Mouse (Mus musculus) skeletal muscle tissue, adult 2 months (tissue): ENCODE data around the gene Frmd4a.
"Not testable (repeated sequence)": the region's sequence is repeated elsewhere in the genome, so short reads cannot be mapped to it uniquely, and the experiment has no call there.

Source experiments
- DNase-seq: peaks from one replicate; pipeline ENCODE4 v3.0.0-alpha.2; 2012; ENCODE audit warnings: low read depth, low spot score

The Frmd4a gene

DNA sequence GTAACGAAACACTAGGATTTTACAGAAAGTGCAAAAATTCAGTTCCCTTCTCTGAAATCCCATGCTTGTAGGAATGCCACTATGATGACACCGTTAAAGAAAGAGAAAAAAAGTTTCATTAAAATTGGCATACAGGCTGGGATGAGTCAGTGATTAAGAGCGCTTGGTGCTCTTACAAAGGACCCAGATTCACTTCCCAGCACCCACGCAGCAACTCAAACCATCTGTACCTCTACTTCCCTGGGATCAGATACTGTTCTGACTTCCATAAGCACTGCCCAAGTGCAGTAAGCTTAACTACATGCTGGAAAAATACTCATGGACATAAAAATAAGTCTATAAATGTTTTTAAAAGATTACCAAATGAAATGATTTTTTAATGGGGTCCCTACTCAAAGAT is 599.5 kb downstream of the Frmd4a start:
- no peak for DNase-seq

DNA sequence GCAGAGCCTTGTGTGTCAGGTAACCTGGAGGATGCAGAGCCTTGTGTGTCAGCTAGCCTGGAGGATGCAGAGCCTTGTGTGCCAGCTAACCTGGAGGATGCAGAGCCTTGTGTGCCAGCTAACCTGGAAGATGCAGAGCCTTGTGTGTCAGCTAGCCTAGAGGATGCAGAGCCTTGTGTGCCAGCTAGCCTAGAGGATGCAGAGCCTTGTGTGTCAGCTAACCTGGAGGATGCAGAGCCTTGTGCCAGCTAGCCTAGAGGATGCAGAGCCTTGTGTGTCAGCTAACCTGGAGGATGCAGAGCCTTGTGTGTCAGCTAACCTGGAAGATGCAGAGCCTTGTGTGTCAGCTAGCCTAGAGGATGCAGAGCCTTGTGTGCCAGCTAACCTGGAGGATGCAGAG is 601.6 kb downstream of the Frmd4a start:
- DNase-seq = not testable (repeated sequence)

DNA sequence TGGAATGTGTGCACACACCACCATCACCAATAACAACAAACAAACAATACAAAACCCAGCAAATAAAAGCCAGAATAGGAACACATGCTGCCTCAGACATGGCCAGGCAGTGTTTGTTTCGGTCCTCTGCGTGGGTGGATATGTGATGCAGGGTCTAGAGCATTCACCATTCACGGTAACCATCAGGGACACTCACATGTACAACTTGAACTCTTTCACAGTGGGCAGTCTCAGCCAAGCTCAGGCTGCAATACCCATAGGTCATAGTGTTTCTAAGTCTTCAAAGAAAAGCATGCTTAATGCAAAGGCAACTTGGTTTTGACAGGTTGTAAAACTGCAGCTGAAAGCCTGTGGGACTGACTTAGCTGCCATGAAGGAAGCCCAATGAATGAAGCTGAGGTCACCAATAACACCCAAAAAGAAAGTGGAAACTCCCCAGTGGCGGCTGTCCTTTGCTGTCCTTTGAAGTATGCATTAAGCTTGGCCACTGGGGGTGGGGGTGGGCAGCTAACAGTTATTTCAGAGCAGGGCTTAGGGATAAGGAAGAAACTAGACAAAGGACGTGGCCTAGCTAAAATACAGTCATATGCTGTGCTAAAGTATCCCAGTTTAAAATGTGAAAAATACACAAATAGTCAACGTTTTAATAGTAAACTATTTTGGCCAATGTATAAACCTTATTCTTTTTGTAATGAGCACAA is 602.5 kb downstream of the Frmd4a start:
- no peak for DNase-seq

DNA sequence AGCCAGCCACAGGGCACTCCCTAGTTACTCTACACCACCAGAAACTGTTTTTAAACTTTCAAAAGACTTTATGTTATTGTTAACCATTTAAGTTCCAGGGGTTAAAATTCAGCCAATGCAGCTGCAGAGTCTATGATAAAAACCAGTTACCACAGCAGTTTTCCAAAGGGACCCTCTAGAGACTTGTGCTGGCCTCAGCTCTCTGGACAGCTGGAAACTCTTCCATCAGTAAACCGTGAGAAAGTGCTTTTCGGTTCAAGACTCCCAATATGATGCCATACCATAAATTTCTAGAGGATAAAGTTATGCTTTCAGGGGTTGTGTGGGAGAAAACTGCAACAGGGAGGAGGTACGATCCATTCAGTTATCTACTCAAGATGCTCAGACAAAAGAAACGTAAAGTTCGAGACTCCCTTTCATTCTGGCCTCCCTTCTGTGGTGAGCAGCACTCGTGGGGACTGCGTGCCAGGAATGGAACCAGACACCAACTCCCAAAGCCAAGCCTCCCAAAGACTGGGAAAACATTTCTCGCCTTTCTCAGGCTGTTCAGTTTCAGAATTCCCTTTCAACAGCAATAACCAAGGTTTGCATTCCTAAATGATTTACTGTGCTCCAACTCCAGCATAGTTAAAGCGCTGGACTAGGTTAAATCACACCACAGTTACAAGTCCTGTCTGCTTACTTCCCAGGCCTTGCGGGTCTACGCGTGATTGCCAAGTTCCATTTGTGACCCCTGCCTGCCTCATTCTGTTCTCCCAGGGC is 603.3 kb downstream of the Frmd4a start:
- DNase-seq = peak; percentile 58

DNA sequence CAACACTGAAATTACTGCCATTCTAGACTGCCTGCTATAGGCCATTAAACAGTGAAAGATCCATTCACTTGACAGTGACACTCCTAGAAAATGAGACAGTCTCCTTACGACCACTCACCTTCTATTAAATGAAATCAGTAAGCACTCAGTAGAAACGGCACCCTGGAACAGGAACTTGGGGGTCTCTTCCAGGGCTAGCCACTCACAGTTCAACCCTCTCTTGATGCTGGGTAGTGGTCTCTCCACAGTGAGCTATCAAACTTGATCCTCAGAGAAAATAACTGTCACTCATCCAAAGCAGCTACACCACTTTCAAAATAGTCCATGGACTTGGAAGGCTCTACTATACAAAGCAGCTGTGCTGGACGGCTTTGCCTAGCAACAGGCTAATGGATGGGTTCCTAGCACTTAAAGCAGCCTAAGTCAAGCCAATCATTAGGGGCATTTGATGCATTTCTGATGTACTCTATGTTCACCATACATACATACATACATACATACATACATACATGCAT is 604.0 kb downstream of the Frmd4a start:
- DNase-seq = peak; percentile 38

DNA sequence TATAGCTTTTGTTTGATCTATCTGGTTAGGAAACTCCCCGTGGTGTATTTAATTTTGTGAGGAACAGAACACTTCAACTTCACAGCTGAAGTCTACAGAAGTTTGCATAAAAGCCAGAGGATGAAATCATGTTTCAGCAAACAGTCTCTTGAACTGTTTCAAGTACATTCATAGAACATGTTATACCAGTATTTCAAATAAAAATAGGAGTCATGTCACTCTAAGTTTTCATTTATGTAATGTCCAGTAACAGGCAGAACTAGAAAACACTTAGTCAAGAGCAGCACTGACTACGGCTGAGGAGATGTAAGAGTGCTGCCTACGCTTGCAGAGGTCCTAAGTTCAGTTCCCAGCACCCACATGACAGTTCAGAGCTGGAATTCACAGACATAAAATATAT is 609.4 kb downstream of the Frmd4a start:
- DNase-seq = no peak

DNA sequence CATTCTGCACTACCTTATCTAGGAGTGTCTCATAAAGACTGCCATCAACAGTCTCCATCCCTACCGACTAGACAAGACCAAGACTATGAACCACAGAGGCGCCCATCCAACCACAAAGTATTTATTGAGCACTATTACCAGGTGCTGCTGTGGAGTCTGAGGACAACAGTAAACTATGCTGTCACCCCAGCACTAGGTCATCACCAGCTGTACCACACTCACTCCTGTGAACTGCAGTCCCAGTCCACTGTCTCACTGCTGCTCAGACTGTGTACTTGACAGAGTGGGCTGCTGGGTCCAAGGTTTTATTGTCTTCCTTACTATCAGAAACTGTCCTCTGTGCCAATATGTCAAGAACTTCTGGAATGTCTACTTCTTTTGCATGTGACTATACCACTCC is 611.4 kb downstream of the Frmd4a start:
- no peak for DNase-seq

DNA sequence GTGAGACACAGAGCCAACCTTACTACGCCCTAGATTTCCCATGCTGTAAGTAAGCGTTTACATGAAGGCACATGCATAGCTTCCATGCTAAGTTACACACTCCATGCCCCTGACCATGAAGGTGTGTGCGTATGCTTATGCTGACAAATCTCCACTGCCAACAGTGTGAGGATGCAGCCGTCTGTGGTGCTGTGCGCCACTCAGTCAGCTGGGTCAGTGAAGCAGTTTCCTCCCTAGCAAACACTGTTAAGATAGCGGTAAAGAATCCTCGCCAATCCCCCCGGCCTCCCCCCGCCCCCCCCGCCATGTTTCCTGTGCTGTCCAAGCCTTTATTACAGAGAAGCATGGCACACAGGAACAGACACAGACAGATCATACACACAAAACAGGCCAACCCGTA is 612.0 kb downstream of the Frmd4a start:
- DNase-seq = no peak

DNA sequence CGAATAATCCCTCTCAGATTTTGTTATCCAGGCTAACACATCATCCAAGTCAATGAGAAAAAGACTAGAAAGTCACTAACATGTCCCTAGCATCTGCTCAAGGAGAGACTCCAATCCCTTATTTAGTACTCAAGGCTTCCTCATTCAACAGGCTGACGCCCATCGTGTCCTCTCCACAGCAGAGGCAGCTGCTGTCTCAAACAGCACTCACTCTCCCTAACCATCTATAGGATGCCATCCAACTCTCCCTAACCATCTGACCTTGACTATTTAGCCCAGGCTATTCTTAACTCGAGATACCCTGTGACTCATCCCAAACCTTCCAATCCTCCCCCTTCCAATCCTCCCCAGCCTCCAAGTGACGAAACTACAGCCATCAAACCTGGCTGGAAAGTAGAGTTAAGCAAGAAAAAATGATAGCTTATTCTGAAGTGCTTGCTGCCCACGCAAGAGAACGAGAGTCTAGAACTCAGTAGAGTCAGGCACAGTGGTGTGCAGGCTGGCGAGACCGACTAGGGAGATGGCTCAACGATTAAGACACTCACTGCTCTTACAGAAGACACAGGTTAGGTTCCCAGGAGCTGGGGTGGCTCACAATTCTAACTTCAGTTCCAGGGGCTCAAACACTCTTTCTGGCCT is 612.8 kb downstream of the Frmd4a start:
- DNase-seq = no peak

DNA sequence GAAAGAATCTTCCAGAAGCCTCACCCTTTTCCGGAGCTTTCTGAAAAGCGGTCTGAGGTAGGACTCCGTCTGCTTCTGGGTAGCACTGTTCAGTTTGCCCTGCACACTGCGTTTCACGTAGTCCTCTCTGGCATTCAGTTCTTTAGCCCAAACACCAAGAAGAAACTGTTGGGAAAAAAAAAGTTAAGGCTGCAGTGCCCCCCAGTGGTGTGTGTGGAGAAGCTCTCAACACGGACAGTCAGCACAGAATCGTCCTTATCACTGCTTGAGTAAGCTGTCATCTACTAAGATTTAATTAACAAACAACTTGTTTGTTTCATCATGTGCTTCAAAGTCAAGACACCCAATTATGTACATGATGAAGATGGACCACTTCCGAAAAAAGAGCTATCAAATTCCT is 618.3 kb downstream of the Frmd4a start:
- no peak for DNase-seq

DNA sequence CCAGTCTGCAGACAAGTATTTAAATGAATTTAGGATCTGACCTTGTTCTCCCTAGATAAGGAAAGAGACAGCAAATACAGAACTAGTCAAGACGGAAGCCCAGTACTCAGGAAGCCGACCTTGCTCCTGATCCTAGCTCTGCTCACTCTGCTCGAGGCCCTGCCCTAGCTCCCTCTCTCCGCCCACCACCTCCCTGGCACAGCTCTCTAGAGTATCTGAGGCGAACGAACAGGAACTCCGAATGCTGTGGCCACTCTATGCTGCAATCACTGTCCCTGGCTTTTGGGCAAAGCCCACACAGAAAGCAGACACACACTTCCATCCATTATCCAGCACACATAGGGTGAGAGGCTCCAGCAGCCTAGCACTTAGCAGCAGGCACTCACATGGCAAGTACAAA is 619.1 kb downstream of the Frmd4a start:
- DNase-seq = no peak

DNA sequence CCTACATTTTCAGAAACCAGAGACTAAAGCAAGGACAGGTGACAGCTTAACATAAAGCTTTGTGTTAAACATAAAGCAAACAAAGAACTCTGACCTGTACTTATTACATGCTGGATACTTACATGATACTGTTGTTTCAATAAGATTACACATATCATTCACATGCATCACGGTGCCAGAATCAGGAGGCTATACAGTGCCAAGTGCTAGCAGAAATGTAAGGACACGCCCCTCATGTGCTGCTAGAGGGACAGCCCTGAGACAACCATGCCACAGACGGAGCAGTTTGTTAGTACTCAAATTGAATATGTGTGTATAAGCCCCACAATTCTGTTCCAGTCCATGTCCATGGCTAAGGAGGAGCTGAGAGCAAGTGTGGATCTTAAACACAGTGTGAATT is 620.7 kb downstream of the Frmd4a start:
- DNase-seq = no peak

DNA sequence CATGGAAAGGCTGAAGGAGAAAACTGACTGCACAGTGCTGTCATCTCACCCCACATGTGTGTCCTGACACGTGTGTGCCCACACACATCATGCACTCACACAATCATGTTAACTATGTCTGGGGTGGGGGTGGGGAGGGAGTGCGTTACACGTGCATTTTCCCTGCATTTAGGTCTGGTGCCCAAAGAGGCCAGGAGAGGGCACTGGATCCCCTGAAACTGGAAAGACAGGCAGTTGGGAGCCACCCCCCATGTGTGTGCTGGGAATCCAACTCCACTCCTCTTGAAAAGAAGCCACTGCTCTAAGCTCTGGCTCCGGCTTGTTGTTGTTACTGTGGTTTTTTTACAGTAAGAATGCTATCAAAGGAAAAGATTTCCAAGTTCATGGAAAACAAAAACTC is 627.5 kb downstream of the Frmd4a start:
- no peak for DNase-seq

DNA sequence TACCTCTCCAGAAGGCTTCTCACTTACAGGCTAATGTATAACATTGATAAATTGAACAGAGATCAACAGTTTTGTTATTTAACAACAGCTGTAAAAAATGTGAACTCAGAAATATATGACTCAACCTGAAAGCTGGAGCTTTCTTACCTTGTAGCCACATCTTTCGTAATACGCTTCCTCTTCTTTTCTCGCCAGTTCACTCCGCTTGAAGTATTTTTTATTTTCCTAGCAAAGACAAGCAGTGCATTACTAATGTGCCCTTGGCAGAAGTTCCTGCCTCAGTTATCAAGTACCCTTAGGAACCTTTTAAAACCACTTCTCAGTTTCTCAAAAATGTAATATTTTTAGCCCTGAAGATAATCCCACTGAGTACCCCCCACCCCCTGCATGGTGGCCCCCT is 630.6 kb downstream of the Frmd4a start:
- DNase-seq = no peak

DNA sequence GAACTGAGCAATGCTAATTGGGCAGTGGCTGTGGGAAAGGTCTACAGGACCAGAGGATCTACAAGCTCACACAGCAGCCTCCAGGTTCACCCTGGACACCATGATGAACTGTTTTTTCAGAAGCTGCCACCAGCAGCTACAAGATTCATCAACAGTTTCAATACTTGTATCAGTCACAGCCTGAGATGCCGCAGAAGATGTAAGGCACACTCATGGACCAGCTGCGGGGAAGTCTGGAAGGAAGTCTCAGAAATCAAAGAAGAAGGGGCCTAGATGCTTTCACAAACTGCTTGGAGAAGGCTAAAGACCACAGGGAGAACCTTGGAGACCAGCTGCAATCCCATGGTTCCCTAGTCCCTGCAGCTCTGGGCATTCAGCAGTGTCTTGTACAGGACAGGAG is 632.1 kb downstream of the Frmd4a start:
- DNase-seq = no peak

DNA sequence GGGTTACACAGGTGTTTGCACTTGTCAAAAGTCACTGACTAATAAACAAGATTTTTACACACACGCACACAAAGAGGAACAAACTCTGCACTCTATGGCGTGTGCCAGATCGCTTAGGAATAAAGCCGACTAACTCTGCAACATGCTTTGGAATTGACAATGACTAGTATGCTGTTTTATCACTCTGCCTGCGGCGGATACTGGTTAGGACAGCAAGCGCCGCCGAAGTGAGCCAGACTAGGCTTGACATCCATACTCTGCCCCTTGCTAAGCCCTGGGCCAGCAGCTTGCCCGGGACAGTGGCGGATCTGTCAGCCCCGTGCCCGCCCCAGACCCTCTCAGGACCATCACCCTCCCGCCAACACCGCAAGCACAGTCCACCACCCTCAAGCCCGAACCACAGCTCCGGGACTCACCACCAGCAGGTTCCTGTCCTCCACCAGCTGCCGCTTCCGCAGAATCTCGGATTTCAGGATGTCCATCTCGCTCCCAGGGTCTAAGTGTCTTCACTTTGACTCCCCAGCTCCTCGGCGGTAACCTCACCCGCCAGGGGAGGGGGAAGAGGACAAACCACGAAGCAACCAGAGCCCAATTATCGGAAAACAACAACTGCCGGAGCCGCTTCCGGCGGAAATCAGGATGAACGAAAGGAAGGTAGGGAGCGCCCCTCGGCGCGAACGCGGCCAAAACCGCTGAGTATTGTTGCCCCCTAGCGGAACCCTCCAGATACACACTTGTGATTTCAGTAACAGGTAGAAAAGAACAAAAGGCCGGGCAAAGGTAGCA is 634.2 kb downstream of the Frmd4a start, which contains the start of gene Prpf18:
Gene Prpf18, minus strand, starts transcription at position 614 of the 786 bp plus-strand sequence.
- DNase-seq = peak; percentile 69

DNA sequence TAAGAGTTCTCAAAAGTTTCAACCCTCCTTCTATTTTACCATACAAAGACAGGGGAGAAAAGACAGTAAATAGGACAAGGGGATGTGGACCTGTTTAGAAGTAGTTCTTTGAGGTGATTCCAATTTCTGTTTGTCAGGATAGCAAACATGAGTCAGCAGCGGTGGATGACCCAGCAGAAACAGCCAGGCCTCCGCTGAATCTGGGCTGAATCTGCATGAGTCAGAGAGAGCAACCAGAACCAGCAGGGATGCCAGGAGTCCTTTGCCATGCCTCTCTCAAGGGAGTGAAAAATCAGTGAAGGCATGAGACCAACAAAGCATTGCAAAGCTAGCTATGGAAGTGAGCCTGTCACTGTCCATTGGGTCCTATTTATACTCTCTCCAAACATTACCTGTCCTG is 643.2 kb downstream of the Frmd4a start:
- DNase-seq = no peak
